Mouse (Mus musculus): ENCODE results near the gene Pard3.

DNA sequence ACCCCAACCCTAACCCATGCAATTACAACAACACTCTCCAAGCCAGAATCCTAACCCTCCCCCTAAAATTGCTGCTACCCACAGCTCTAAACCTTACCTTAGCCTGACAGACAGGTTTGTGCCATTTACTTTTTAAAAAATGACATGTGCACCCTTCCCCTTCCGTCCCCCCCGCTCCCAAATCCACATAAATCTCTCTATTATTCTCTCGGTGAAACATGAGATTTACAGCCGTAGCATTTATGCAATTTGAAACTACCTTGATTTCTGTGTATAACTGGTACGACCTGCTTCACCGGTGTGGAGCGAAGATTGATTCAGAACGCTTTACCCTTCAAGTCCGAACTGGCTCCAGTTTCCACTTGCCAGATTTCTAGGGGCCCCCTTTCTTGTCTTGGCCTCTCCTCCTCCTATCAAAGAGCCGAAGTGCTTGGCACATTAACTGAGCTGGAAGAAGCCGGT, 38.4 kb upstream of the Pard3 start:
- TF ChIP-seq CTCF (conservative IDR thresholded peaks at IDR 0.05 in 1 of 2, IDR thresholded peaks at IDR 0.05 in 1 of 2; ENCODE audit: low read depth in 2 of 2, low read length in 2 of 2): no peak
- no peak for TF ChIP-seq NRF1 (IDR thresholded peaks at IDR 0.05; ENCODE audit: low read depth, low read length)
- no peak for TF ChIP-seq EP300 (IDR thresholded peaks at IDR 0.05; ENCODE audit: low read length)
- TF ChIP-seq MAX (IDR thresholded peaks at IDR 0.05; ENCODE audit: low read length): no peak
- no peak for TF ChIP-seq USF2 (conservative IDR thresholded peaks at IDR 0.05; ENCODE audit: low read depth, low read length)
- TF ChIP-seq HCFC1 (IDR thresholded peaks at IDR 0.05; ENCODE audit: low read depth, low read length): no peak
- TF ChIP-seq POLR2AphosphoS2 (IDR thresholded peaks at IDR 0.05; ENCODE audit: low read depth, low read length): no peak
- no peak for TF ChIP-seq MAFK (IDR thresholded peaks at IDR 0.05; ENCODE audit: insufficient replicate concordance, low read length)
- TF ChIP-seq POLR2A (IDR thresholded peaks at IDR 0.05; ENCODE audit: low read depth, low read length): no peak
- TF ChIP-seq USF1 (IDR thresholded peaks at IDR 0.05; ENCODE audit: low read depth, low read length): no peak
- TF ChIP-seq ZMIZ1 (IDR thresholded peaks at IDR 0.05; ENCODE audit: low read depth, low read length): no peak
